Mouse (Mus musculus) liver, embryonic 14.5 days (tissue): ENCODE measurements around the gene Scube3. TPM values are rescaled to one million over a fixed set of nuclear protein-coding genes. Genes with fewer than 3 reads are reported as not detected.
A peak's percentile ranks its signal among the peaks of the same experiment; 100 is the strongest.

ENCODE experiments used
- ATAC-seq: fragments of 200-750 bp; cut with Nextera tagmentation; 2 replicates; pipeline ENCODE4 v1.8.0; 2017; ENCODE audit warnings: moderate number of reproducible peaks, mild to moderate bottlenecking, moderate library complexity; ENCODE audit not compliant: insufficient read depth
- DNase-seq, 3 experiments: peaks; one replicate each; pipeline ENCODE4 v3.0.0-alpha.2; 2012 to 2013; ENCODE audit warnings: low read depth in 3 of 3, low spot score in 3 of 3
- H3K27ac ChIP-seq: fragments of 300-500 bp; sonication (generic); 2 replicates; pipeline ENCODE4 v1.5.1; 2014; ENCODE audit warnings: moderate library complexity, mild to moderate bottlenecking, control low read depth, inconsistent platforms
- H3K27me3 ChIP-seq: fragments of 300-500 bp; sonication (generic); 2 replicates; pipeline ENCODE4 v1.6.1; 2014; ENCODE audit warnings: mild to moderate bottlenecking, low read length, moderate library complexity; ENCODE audit not compliant: control insufficient read depth, insufficient read depth
- H3K36me3 ChIP-seq: fragments of 300-500 bp; sonication (generic); replicated peaks from 2 replicates; pipeline ENCODE4 v1.6.1; 2014; ENCODE audit warnings: low read depth; ENCODE audit not compliant: control insufficient read depth, insufficient read depth
- H3K4me1 ChIP-seq, 2 experiments: fragments of 200-500 bp in 1 of 2; fragments of 300-500 bp in 1 of 2; sonication (generic) in 1 of 2; replicated peaks; 2 replicates each; pipeline ENCODE4 v1.6.1; 2012 to 2014; ENCODE audit warnings: antibody characterized with exemption in 1 of 2, inconsistent platforms in 1 of 2, low read length in 1 of 2; ENCODE audit not compliant: control insufficient read depth in 2 of 2, insufficient read depth in 2 of 2
- H3K4me2 ChIP-seq: fragments of 300-500 bp; sonication (generic); 2 replicates; pipeline ENCODE4 v1.6.1; 2014; ENCODE audit warnings: low read depth, mild to moderate bottlenecking, control low read depth, moderate library complexity
- H3K4me3 ChIP-seq, 2 experiments: fragments of 200-500 bp in 1 of 2; fragments of 300-500 bp in 1 of 2; sonication (generic) in 1 of 2; 2 replicates each; pipeline ENCODE4 v1.5.1; 2012 to 2014; ENCODE audit warnings: low read depth in 2 of 2, low read length in 2 of 2, mild to moderate bottlenecking in 2 of 2, control low read depth in 1 of 2, inconsistent platforms in 1 of 2, moderate library complexity in 1 of 2; ENCODE audit not compliant: insufficient read depth in 1 of 2
- H3K9ac ChIP-seq: fragments of 300-500 bp; sonication (generic); replicated peaks from 2 replicates; pipeline ENCODE4 v1.6.1; 2014; ENCODE audit warnings: mild to moderate bottlenecking, control low read depth, moderate library complexity
- H3K9me3 ChIP-seq: fragments of 300-500 bp; sonication (generic); 2 replicates; pipeline ENCODE4 v1.6.1; 2016; ENCODE audit warnings: low read length, mixed read lengths; ENCODE audit not compliant: control insufficient read depth
- CTCF ChIP-seq: IDR thresholded peaks from 2 replicates; pipeline ENCODE4 v1.5.1; 2016; ENCODE audit warnings: antibody characterized with exemption, low read depth, control low read depth
- EP300 ChIP-seq: IDR thresholded peaks from 2 replicates; pipeline ENCODE4 v1.6.1; 2016; ENCODE audit warnings: antibody characterized with exemption, low read depth
- WGBS: fragments of 180-500 bp; shearing (Covaris S2); extraction: QIAGEN DNeasy Blood & Tissue Kit; methylation state at CpG from one replicate; pipeline ENCODE4 v1.1.7; 2014; ENCODE audit not compliant: insufficient replicate concordance; 5-methylcytosine and 5-hydroxymethylcytosine counted together
- polyA plus RNA-seq, 2 experiments: library from polyadenylated mRNA; depleted of rRNA in 1 of 2; stranded (reverse) in 1 of 2; unstranded in 1 of 2; fragments of >200 nt; fragmentation: Nextera tagmentation in 1 of 2; extraction: Ambion mirVana in 1 of 2; gene quantifications; 2 replicates each; pipeline versions ENCODE4 v1.2.1 to v1.2.3; 2012 to 2014

Scube3 gene
- polyA plus RNA-seq, 2 experiments: 0.23 to 0.33 TPM

GRCm38 (mm10) chr17:28193559-28193958 lies 51.6 kb downstream of the Scube3 start:
- ATAC-seq (no peak), DNase-seq (no peak)
- no peaks in the 10 kb centered on the region for H3K27me3 ChIP-seq
- H3K27ac ChIP-seq: no peak overlapping the region
- H3K9me3 ChIP-seq: no peaks in the 10 kb centered on the region
- TF ChIP-seq EP300 (no peak), CTCF (no peak)
- 61% methylated on average over 3 of the region's 3 CpGs for WGBS
- H3K4me1 ChIP-seq: no peaks in the 10 kb centered on the region
- no peak overlapping the region for H3K9ac ChIP-seq
- no peak overlapping the region for H3K4me3 ChIP-seq
- H3K4me2 ChIP-seq: no peak overlapping the region
- H3K36me3 ChIP-seq: no peaks in the 10 kb centered on the region

- Histone ChIP-seq H3K4me1 (no peaks in the 10 kb centered on the region), H3K4me3 (no peak overlapping the region), H3K27me3 (no peaks in the 10 kb centered on the region), H3K36me3 (no peaks in the 10 kb centered on the region), H3K4me2 (no peak overlapping the region), H3K9ac (no peak overlapping the region), H3K9me3 (no peaks in the 10 kb centered on the region), H3K27ac (no peak overlapping the region)
- DNase-seq (no peak), ATAC-seq (no peak)
- WGBS: 71% methylated on average over 10 of the region's 10 CpGs
- TF ChIP-seq EP300 (no peak), CTCF (no peak)
These were observed 53.1 kb downstream of the Scube3 start for GRCm38 (mm10) chr17:28195033-28195432.

GRCm38 (mm10) chr17:28197646-28198045 lies 55.7 kb downstream of the Scube3 start:
- Histone ChIP-seq H3K36me3 (no peaks in the 10 kb centered on the region), H3K9ac (no peak overlapping the region)

GRCm38 (mm10) chr17:28201982-28202381 lies 60.0 kb downstream of the Scube3 start:
- Histone ChIP-seq H3K36me3 (no peaks in the 10 kb centered on the region), H3K9ac (no peak overlapping the region), H3K9me3 (no peaks in the 10 kb centered on the region), H3K4me1 (peaks cover 0 to 2% of the 10 kb centered on the region in 2 experiments; a peak in 2 of 4 replicates), H3K27ac (no peak overlapping the region), H3K4me3 (no peak overlapping the region), H3K27me3 (no peaks in the 10 kb centered on the region), H3K4me2 (no peak overlapping the region)
- 77% methylated on average over 14 of the region's 14 CpGs for WGBS
- ATAC-seq: no peak
- TF ChIP-seq CTCF (no peak), EP300 (no peak)
- DNase-seq: no peak

More at GRCm38 (mm10) chr17:28197646-28198045, 55.7 kb downstream of the Scube3 start:
- TF ChIP-seq CTCF (no peak), EP300 (no peak)
- no peaks in the 10 kb centered on the region for H3K9me3 ChIP-seq
- ATAC-seq: no peak
- no peak overlapping the region for H3K27ac ChIP-seq
- H3K4me3 ChIP-seq: no peak overlapping the region
- H3K27me3 ChIP-seq: no peaks in the 10 kb centered on the region
- H3K4me1 ChIP-seq: no peaks in the 10 kb centered on the region
- H3K4me2 ChIP-seq: no peak overlapping the region
- WGBS: 77% methylated on average over 18 of the region's 18 CpGs
- no peak for DNase-seq

- ATAC-seq (no peak), DNase-seq (no peak)
- 27% methylated on average over 14 of the region's 14 CpGs for whole genome bisulfite sequencing
- Histone ChIP-seq H3K9ac (no peak overlapping the region), H3K27ac (no peak overlapping the region), H3K4me1 (peaks cover 0 to 7% of the 10 kb centered on the region in 2 experiments; a peak in 2 of 4 replicates), H3K9me3 (no peaks in the 10 kb centered on the region), H3K36me3 (no peaks in the 10 kb centered on the region), H3K4me3 (no peak overlapping the region), H3K27me3 (no peaks in the 10 kb centered on the region), H3K4me2 (no peak overlapping the region)
- TF ChIP-seq EP300 (no peak), CTCF (peak; percentile 99)
These were observed 62.2 kb downstream of the Scube3 start for GRCm38 (mm10) chr17:28204052-28204720.
